Mouse (Mus musculus): Measurements from ENCODE around the gene Pum3. TPM values are rescaled to one million over a fixed set of nuclear protein-coding genes. Genes with fewer than 3 reads are reported as not detected.

The Pum3 gene
- polyA plus RNA-seq, 1 experiment from 2014 or later: 50.7 TPM

GRCm38 (mm10) chr19:27417375-27417774 is 12.2 kb downstream of the Pum3 start:
- ATAC-seq (ENCODE audit: low FRiP score): no peak
- H3K27ac ChIP-seq (replicated peaks): no peak overlapping the region
- H3K36me3 ChIP-seq: peaks cover 63% of the 10 kb centered on the region
- H3K9ac ChIP-seq (replicated peaks): no peak overlapping the region
- H3K4me1 ChIP-seq: no peaks in the 10 kb centered on the region
- H3K27me3 ChIP-seq (replicated peaks): no peaks in the 10 kb centered on the region
- H3K4me3 ChIP-seq (replicated peaks): no peak overlapping the region
- H3K9me3 ChIP-seq (replicated peaks): no peaks in the 10 kb centered on the region
- WGBS: 96% methylated on average over 4 of the region's 4 CpGs
- H3K4me2 ChIP-seq: no peak overlapping the region

GRCm38 (mm10) chr19:27416569-27416968 is 13.1 kb downstream of the Pum3 start:
- Histone ChIP-seq H3K4me1 (no peaks in the 10 kb centered on the region), H3K4me3 (replicated peaks) (no peak overlapping the region), H3K9me3 (replicated peaks) (no peaks in the 10 kb centered on the region), H3K36me3 (peaks cover 65% of the 10 kb centered on the region), H3K27me3 (replicated peaks) (no peaks in the 10 kb centered on the region), H3K4me2 (no peak overlapping the region), H3K9ac (replicated peaks) (no peak overlapping the region), H3K27ac (replicated peaks) (no peak overlapping the region)
- 64% methylated on average over 11 of the region's 11 CpGs for WGBS
- no peak for ATAC-seq (ENCODE audit: low FRiP score)

DNA sequence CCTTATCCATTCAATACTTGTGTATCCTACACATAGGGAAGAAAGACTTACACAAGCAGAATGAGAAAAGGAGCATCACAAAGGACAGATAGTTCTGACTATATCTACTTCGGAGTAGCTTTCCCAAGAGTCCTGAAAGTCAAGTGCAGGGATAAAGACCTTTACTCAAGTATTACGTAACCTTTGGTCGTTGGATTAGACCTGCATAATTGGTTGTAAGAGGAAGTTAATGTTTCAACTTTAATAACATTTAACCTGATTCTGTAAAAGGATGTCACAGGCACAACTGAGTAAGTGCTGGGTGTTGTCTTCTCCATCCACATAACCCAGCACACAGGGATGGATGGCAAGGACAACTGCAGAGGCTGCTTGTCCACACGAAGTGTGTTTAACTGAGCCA is 18.3 kb downstream of the Pum3 start:
- Histone ChIP-seq H3K9me3 (replicated peaks) (no peaks in the 10 kb centered on the region), H3K27ac (replicated peaks) (no peak overlapping the region), H3K4me2 (no peak overlapping the region), H3K9ac (replicated peaks) (no peak overlapping the region), H3K36me3 (peaks cover 45% of the 10 kb centered on the region), H3K27me3 (replicated peaks) (no peaks in the 10 kb centered on the region), H3K4me3 (replicated peaks) (no peak overlapping the region), H3K4me1 (no peaks in the 10 kb centered on the region)
- no peak for ATAC-seq (ENCODE audit: low FRiP score)
- WGBS: 95% methylated on average over 4 of the region's 4 CpGs

- Histone ChIP-seq H3K36me3 (peaks cover 40% of the 10 kb centered on the region), H3K27ac (replicated peaks) (no peak overlapping the region), H3K27me3 (replicated peaks) (no peaks in the 10 kb centered on the region), H3K9me3 (replicated peaks) (no peaks in the 10 kb centered on the region), H3K9ac (replicated peaks) (no peak overlapping the region), H3K4me2 (no peak overlapping the region), H3K4me1 (no peaks in the 10 kb centered on the region), H3K4me3 (replicated peaks) (no peak overlapping the region)
- ATAC-seq (ENCODE audit: low FRiP score): no peak
- 91% methylated on average over 4 of the region's 4 CpGs for WGBS
These were observed 18.9 kb downstream of the Pum3 start for GRCm38 (mm10) chr19:27410751-27411150.

- Histone ChIP-seq H3K4me3 (replicated peaks) (no peak overlapping the region), H3K4me1 (no peaks in the 10 kb centered on the region), H3K27me3 (replicated peaks) (no peaks in the 10 kb centered on the region), H3K9me3 (replicated peaks) (no peaks in the 10 kb centered on the region), H3K27ac (replicated peaks) (no peak overlapping the region), H3K9ac (replicated peaks) (no peak overlapping the region), H3K4me2 (no peak overlapping the region), H3K36me3 (peaks cover 33% of the 10 kb centered on the region)
- ATAC-seq (ENCODE audit: low FRiP score): no peak
These were observed 19.8 kb downstream of the Pum3 start for GRCm38 (mm10) chr19:27409782-27410181.

GRCm38 (mm10) chr19:27409196-27409595 is 20.4 kb downstream of the Pum3 start:
- no peaks in the 10 kb centered on the region for H3K4me1 ChIP-seq
- no peaks in the 10 kb centered on the region for H3K27me3 ChIP-seq (replicated peaks)
- H3K9me3 ChIP-seq (replicated peaks): no peaks in the 10 kb centered on the region
- peaks cover 32% of the 10 kb centered on the region for H3K36me3 ChIP-seq
- 96% methylated on average over 4 of the region's 4 CpGs for WGBS
- no peak overlapping the region for H3K4me2 ChIP-seq
- no peak overlapping the region for H3K27ac ChIP-seq (replicated peaks)
- no peak overlapping the region for H3K9ac ChIP-seq (replicated peaks)
- H3K4me3 ChIP-seq (replicated peaks): no peak overlapping the region
- no peak for ATAC-seq (ENCODE audit: low FRiP score)

GRCm38 (mm10) chr19:27397797-27398196 is 31.8 kb downstream of the Pum3 start:
- no peaks in the 10 kb centered on the region for H3K9me3 ChIP-seq (replicated peaks)
- H3K27ac ChIP-seq (replicated peaks): no peak overlapping the region
- H3K27me3 ChIP-seq (replicated peaks): no peaks in the 10 kb centered on the region
- H3K4me1 ChIP-seq: 0 out of 2 replicates have a peak, but pooled peaks cover 2% of the 10 kb centered on the region
- H3K4me3 ChIP-seq (replicated peaks): no peak overlapping the region
- 41% methylated on average over 9 of the region's 9 CpGs for WGBS
- peaks cover 60% of the 10 kb centered on the region for H3K36me3 ChIP-seq
- no peak overlapping the region for H3K9ac ChIP-seq (replicated peaks)
- no peak overlapping the region for H3K4me2 ChIP-seq
- ATAC-seq (ENCODE audit: low FRiP score): no peak

GRCm38 (mm10) chr19:27397223-27397622 is 32.4 kb downstream of the Pum3 start:
- no peaks in the 10 kb centered on the region for H3K9me3 ChIP-seq (replicated peaks)
- no peak overlapping the region for H3K4me2 ChIP-seq
- WGBS: 57% methylated on average over 5 of the region's 5 CpGs
- H3K9ac ChIP-seq (replicated peaks): no peak overlapping the region
- H3K27ac ChIP-seq (replicated peaks): no peak overlapping the region
- H3K4me1 ChIP-seq: 0 out of 2 replicates have a peak, but pooled peaks cover 2% of the 10 kb centered on the region
- H3K27me3 ChIP-seq (replicated peaks): no peaks in the 10 kb centered on the region
- no peak overlapping the region for H3K4me3 ChIP-seq (replicated peaks)
- peaks cover 64% of the 10 kb centered on the region for H3K36me3 ChIP-seq
- ATAC-seq (ENCODE audit: low FRiP score): no peak

- H3K27me3 ChIP-seq (replicated peaks): no peaks in the 10 kb centered on the region
- 71% methylated on average over 2 of the region's 2 CpGs for WGBS
- no peak overlapping the region for H3K9ac ChIP-seq (replicated peaks)
- H3K4me3 ChIP-seq (replicated peaks): no peak overlapping the region
- 0 out of 2 replicates have a peak, but pooled peaks cover 2% of the 10 kb centered on the region for H3K4me1 ChIP-seq
- H3K36me3 ChIP-seq: peaks cover 66% of the 10 kb centered on the region
- no peak for ATAC-seq (ENCODE audit: low FRiP score)
- no peak overlapping the region for H3K27ac ChIP-seq (replicated peaks)
- no peaks in the 10 kb centered on the region for H3K9me3 ChIP-seq (replicated peaks)
- no peak overlapping the region for H3K4me2 ChIP-seq
These were observed 32.9 kb downstream of the Pum3 start for GRCm38 (mm10) chr19:27396719-27397118.

GRCm38 (mm10) chr19:27395936-27396335 is 33.7 kb downstream of the Pum3 start:
- no peak overlapping the region for H3K4me2 ChIP-seq
- 0 out of 2 replicates have a peak, but pooled peaks cover 2% of the 10 kb centered on the region for H3K4me1 ChIP-seq
- H3K36me3 ChIP-seq: peaks cover 62% of the 10 kb centered on the region
- no peak overlapping the region for H3K27ac ChIP-seq (replicated peaks)
- no peak overlapping the region for H3K4me3 ChIP-seq (replicated peaks)
- no peaks in the 10 kb centered on the region for H3K27me3 ChIP-seq (replicated peaks)
- ATAC-seq (ENCODE audit: low FRiP score): no peak
- H3K9ac ChIP-seq (replicated peaks): no peak overlapping the region
- H3K9me3 ChIP-seq (replicated peaks): no peaks in the 10 kb centered on the region
- 93% methylated on average over 5 of the region's 5 CpGs for whole genome bisulfite sequencing

DNA sequence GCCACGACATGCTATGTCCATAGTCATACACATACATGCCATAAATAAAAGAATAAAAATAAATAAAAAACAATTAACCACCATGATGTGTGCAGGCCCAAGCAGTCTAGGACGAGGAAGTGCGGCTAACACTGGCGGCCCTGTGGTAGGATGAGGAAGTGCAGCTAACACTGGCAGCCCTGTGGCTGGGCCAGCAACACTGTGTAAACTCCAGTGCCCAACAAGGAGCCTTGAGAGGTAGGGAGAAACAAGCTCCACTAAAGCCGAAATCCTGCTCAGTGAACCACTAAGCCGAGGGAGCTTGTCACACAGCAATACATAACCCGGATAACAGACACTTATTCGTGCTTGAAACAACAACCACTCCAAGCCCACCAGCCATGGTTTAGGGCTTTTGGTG is 34.1 kb downstream of the Pum3 start:
- WGBS: 93% methylated on average over 8 of the region's 8 CpGs

DNA sequence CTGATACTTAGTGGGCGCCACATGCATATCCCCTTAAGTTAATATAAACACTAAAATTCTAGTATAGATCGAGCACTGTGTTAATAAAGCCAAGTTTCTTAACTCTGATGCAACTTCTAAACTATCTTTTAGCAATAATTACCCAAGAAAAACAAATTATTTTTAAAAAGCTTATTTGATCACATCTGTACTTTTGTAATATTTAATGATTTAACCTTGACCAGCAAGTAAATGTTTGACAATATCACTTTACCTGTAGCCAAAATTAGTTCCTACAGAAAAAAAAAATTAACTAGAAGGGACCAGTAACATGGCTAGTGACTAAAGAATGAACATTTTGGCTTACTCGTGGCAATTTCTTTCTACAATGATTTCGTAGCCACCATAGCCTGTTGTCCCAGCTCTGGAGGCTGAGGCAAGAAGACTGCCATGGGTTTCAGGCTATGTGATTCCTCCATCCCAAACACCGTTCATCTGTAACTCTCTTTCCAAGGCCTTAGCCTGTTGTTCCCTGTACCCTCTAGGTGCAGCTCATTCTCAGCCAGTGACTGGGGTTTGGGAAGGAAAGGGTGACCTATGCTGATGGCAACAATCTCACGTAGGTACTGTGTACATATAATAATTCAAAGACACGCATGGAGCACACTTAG is 35.2 kb downstream of the Pum3 start:
- Histone ChIP-seq H3K27me3 (replicated peaks) (no peaks in the 10 kb centered on the region), H3K4me1 (0 out of 2 replicates have a peak, but pooled peaks cover 2% of the 10 kb centered on the region), H3K9ac (replicated peaks) (no peak overlapping the region), H3K36me3 (peaks cover 62% of the 10 kb centered on the region), H3K4me2 (no peak overlapping the region), H3K4me3 (replicated peaks) (no peak overlapping the region), H3K9me3 (replicated peaks) (no peaks in the 10 kb centered on the region), H3K27ac (replicated peaks) (no peak overlapping the region)
- 95% methylated on average over 7 of the region's 7 CpGs for WGBS
- ATAC-seq (ENCODE audit: low FRiP score): no peak

More for the DNA sequence above, 34.1 kb downstream of the Pum3 start:
- H3K4me1 ChIP-seq: 0 out of 2 replicates have a peak, but pooled peaks cover 2% of the 10 kb centered on the region
- no peak overlapping the region for H3K9ac ChIP-seq (replicated peaks)
- no peak overlapping the region for H3K27ac ChIP-seq (replicated peaks)
- H3K27me3 ChIP-seq (replicated peaks): no peaks in the 10 kb centered on the region
- ATAC-seq (ENCODE audit: low FRiP score): no peak
- no peaks in the 10 kb centered on the region for H3K9me3 ChIP-seq (replicated peaks)
- H3K4me2 ChIP-seq: no peak overlapping the region
- H3K36me3 ChIP-seq: peaks cover 62% of the 10 kb centered on the region
- H3K4me3 ChIP-seq (replicated peaks): no peak overlapping the region
